Mouse (Mus musculus) hindbrain, embryonic 14.5 days (tissue): ENCODE measurements around the gene Erap1. TPM values are rescaled to one million over a fixed set of nuclear protein-coding genes. Genes with fewer than 3 reads are reported as not detected.

Experiments
- polyA plus RNA-seq: library from polyadenylated mRNA; unstranded; fragments of >200 nt; fragmentation: Nextera tagmentation; extraction: Ambion mirVana; gene quantifications from 2 replicates; pipeline ENCODE4 v1.2.1, GENCODE M21; 2014

The Erap1 gene
- polyA plus RNA-seq, 1 experiment from 2014 or later: 7.4 TPM

Other genes starting within 250 kb of the Erap1 start
- gene Zfp72, start 248.7 kb upstream of the Erap1 start, polyA plus RNA-seq: 6.9 and 10.3 TPM in 2 replicates
- gene Ftl1-ps1, start 239.9 kb upstream of the Erap1 start, polyA plus RNA-seq: 74.7 and 91.2 TPM in 2 replicates
- gene Zfp825, start 145.6 kb upstream of the Erap1 start, polyA plus RNA-seq: 15.6 and 17.0 TPM in 2 replicates
- gene Cast, start 169.2 kb downstream of the Erap1 start, polyA plus RNA-seq: 8.0 and 9.3 TPM in 2 replicates